Mouse (Mus musculus): ENCODE measurements around the gene Zbtb45. TPM values are rescaled to one million over a fixed set of nuclear protein-coding genes. Genes with fewer than 3 reads are reported as not detected.
A peak's percentile ranks its signal among the peaks of the same experiment; 100 is the strongest.

The Zbtb45 gene
- 6.7 and 7.7 TPM in 2 replicates for polyA plus RNA-seq (2012)

DNA sequence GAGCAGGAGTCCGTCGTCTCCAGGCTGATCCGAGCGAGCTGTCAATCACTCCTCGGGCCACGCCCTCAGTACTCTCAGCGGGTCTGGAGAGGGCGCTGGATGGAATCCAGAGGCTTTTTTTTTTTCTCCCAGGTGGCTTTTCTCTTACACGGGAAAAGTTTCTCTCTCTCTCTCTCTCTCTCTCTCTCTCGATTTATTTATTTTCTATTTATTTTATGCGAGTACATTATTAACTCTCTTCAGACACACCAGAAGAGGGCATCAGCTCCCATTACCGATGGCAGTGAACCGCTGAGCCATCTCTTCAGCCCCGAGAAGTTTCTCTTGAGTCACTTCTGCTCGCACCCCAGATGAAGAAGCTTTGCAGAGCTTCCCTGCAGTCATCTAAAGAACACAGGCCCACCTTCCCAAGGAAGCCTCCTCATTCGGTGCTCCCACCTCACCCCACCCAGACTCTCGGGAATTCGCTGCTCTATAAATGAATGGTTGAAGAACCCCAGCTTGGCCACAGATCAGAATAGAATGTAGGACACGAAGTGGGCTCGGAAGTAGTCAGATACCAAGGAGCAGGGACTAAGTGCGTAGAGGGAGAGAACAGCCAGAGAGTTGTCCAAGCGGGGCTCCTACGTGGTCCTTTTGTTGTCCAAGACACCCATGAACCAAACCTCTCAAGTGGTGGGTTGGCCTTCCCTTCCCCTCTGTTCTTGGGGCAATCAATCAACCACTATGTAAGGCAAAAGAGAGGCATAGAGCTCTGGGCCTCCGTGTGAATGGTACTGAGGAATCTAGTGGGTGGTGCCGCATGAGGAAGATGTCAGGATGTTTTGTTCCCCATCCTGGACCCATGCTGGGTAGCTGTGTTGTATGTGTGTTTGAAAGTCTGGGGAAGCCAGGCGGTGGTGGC, at the start of gene Zbtb45:
Zbtb45 (minus strand) TSS at position 30 of the 904 bp plus-strand sequence.
- Histone ChIP-seq H3K36me3 (ENCODE audit: control insufficient read depth) (peaks cover 31% of the 10 kb centered on the region), H3K27me3 (ENCODE audit: control insufficient read depth) (no peaks in the 10 kb centered on the region), H3K4me1 (ENCODE audit: control insufficient read depth) (peaks cover 44% of the 10 kb centered on the region), H3K9me3 (ENCODE audit: control insufficient read depth, low read length) (peaks cover 13% of the 10 kb centered on the region), H3K4me3 (replicated peaks) (peak within 1 kb of the TSS; percentile 93)
- TF ChIP-seq TAL1 (IDR thresholded peaks at IDR 0.05; ENCODE audit: low read length) (no peak), GATA1 (IDR thresholded peaks at IDR 0.05; ENCODE audit: low read length) (no peak)

DNA sequence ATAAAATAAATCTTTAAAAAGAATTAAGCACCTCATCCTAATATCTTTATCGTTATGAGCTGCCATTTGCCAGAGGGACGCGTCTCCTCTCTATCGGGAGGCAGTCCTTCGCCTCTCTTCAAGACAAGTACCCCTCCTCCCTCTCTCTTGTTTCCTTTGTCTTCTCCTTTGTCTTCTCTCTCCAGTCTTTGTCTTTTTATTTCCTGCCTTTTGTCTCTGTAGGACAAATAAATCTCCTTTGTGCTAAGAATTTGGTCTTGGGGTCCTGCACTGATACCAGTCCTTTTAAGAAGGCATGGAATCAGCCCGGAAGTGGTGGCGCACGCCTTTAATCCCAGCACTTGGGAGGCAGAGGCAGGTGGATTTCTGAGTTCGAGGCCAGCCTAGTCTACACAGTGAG, 49.7 kb upstream of the Zbtb45 start:
- Histone ChIP-seq H3K36me3 (ENCODE audit: control insufficient read depth) (no peaks in the 10 kb centered on the region), H3K4me1 (ENCODE audit: control insufficient read depth) (peaks cover 6% of the 10 kb centered on the region), H3K9me3 (ENCODE audit: control insufficient read depth, low read length) (peaks cover 2% of the 10 kb centered on the region; the same call in 1 of the 2 replicates), H3K27me3 (ENCODE audit: control insufficient read depth) (peaks cover 3% of the 10 kb centered on the region; the same call in 1 of the 2 replicates), H3K4me3 (replicated peaks) (no peak overlapping the region)
- TF ChIP-seq GATA1 (IDR thresholded peaks at IDR 0.05; ENCODE audit: low read length) (no peak), TAL1 (IDR thresholded peaks at IDR 0.05; ENCODE audit: low read length) (no peak)

- Histone ChIP-seq H3K36me3 (ENCODE audit: control insufficient read depth) (no peaks in the 10 kb centered on the region), H3K4me3 (replicated peaks) (no peak overlapping the region)
- TF ChIP-seq TAL1 (IDR thresholded peaks at IDR 0.05; ENCODE audit: low read length) (no peak), GATA1 (IDR thresholded peaks at IDR 0.05; ENCODE audit: low read length) (no peak)
Observed at GRCm38 (mm10) chr7:13056913-13057700, 47.3 kb upstream of the Zbtb45 start.

DNA sequence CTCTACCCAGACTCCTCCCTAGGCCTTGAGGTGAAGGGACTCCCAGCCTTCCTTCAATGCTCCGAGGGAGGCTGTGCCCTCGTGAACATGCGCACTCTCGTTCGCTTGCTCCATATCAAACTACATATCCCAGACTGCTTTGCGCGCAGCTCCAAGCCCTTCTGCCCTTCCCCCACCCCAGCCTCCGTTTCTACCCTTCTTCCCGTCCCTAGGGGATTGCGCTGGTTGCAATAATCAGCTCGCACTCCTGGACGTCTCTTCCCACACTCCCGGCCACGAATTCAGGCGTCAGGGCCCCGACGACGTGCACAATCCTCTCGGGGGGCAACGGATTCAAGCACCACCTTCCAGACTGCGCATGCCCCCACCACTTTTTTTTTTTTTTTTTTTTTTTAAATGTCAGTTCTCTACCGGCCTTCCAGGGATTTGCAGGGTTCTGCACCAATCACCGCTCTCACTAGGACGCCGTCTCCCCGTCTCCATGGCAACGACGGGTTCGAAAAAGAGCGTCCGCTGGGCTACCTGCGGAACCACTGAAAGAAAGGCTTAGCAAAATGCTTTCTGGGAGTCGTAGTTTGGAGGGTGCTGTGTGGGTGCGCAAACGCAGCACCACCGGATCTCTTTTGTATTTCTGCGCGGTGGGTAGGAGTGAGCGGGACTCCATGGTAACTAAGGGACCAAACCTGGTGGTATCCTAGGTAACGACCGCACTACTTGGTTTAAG, 44.6 kb upstream of the Zbtb45 start, which contains the start of gene Mzf1:
Mzf1 (minus strand) TSS at position 478 of the 724 bp plus-strand sequence.
- no peak for TF ChIP-seq GATA1 (IDR thresholded peaks at IDR 0.05; ENCODE audit: low read length)
- no peak for TF ChIP-seq TAL1 (IDR thresholded peaks at IDR 0.05; ENCODE audit: low read length)

More at GRCm38 (mm10) chr7:13056913-13057700, 47.3 kb upstream of the Zbtb45 start:
- no peaks in the 10 kb centered on the region for H3K9me3 ChIP-seq (ENCODE audit: control insufficient read depth, low read length)
- peaks cover 3% of the 10 kb centered on the region; the same call in 1 of the 2 replicates for H3K27me3 ChIP-seq (ENCODE audit: control insufficient read depth)
- H3K4me1 ChIP-seq (ENCODE audit: control insufficient read depth) = peaks cover 18% of the 10 kb centered on the region

GRCm38 (mm10) chr7:13053961-13054286, 44.1 kb upstream of the Zbtb45 start:
- no peak for TF ChIP-seq GATA1 (IDR thresholded peaks at IDR 0.05; ENCODE audit: low read length)
- no peak for TF ChIP-seq TAL1 (IDR thresholded peaks at IDR 0.05; ENCODE audit: low read length)
- Histone ChIP-seq H3K27me3 (ENCODE audit: control insufficient read depth) (peaks cover 3% of the 10 kb centered on the region), H3K4me1 (ENCODE audit: control insufficient read depth) (peaks cover 18% of the 10 kb centered on the region), H3K4me3 (replicated peaks) (peak overlapping the region; percentile 85), H3K36me3 (ENCODE audit: control insufficient read depth) (no peaks in the 10 kb centered on the region), H3K9me3 (ENCODE audit: control insufficient read depth, low read length) (no peaks in the 10 kb centered on the region)

More for the DNA sequence above, 44.6 kb upstream of the Zbtb45 start, which contains the start of gene Mzf1:
- peaks cover 3% of the 10 kb centered on the region; the same call in 1 of the 2 replicates for H3K27me3 ChIP-seq (ENCODE audit: control insufficient read depth)
- no peaks in the 10 kb centered on the region for H3K36me3 ChIP-seq (ENCODE audit: control insufficient read depth)
- H3K9me3 ChIP-seq (ENCODE audit: control insufficient read depth, low read length) = no peaks in the 10 kb centered on the region
- peak within 1 kb of the TSS; percentile 85 for H3K4me3 ChIP-seq (replicated peaks)
- peaks cover 18% of the 10 kb centered on the region for H3K4me1 ChIP-seq (ENCODE audit: control insufficient read depth)

DNA sequence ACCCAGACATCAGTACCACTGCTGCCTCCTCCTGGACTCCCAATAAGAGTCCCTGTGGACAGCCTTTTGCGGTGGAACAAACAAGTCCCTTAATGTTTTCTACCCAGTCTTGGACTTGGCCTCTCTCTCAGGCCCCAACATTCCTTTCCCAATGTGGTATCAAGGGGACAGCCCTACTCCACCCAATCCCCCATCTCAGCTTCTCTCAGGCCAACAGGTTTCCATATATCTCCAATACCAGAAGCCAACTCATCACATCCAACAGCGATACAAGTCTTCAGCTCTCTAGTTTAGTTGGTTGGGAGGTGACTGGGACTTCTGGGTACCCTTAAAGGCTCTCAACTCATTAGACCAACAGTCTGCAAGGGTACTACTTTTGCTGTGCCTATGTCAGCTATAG, 43.7 kb upstream of the Zbtb45 start:
- H3K9me3 ChIP-seq (ENCODE audit: control insufficient read depth, low read length) = no peaks in the 10 kb centered on the region
- peaks cover 18% of the 10 kb centered on the region for H3K4me1 ChIP-seq (ENCODE audit: control insufficient read depth)
- no peaks in the 10 kb centered on the region for H3K36me3 ChIP-seq (ENCODE audit: control insufficient read depth)
- peak overlapping the region; percentile 85 for H3K4me3 ChIP-seq (replicated peaks)
- TF ChIP-seq GATA1 (IDR thresholded peaks at IDR 0.05; ENCODE audit: low read length) = no peak
- H3K27me3 ChIP-seq (ENCODE audit: control insufficient read depth) = peaks cover 4% of the 10 kb centered on the region

DNA sequence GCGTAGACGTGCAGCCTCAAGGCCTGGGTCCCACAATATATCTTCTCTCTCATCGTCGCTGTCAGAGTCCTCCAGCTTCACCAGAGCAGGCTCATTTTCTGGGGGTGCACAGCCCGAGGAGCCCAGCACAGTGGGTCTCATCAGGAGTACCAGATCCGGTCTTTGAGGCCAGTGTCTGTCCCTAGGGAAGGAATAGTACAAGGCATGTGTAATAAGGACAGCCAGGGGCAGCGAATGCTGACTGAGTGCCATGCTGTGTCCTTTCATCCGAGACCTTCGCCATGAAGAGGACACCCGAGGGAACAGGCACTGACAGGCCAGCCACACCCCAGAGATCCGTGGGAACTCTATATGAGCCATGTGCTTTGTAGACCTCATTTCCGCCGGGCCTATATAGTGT, 43.2 kb upstream of the Zbtb45 start:
- H3K9me3 ChIP-seq (ENCODE audit: control insufficient read depth, low read length) = no peaks in the 10 kb centered on the region
- no peaks in the 10 kb centered on the region for H3K36me3 ChIP-seq (ENCODE audit: control insufficient read depth)
- H3K27me3 ChIP-seq (ENCODE audit: control insufficient read depth) = peaks cover 4% of the 10 kb centered on the region
- TF ChIP-seq GATA1 (IDR thresholded peaks at IDR 0.05; ENCODE audit: low read length) = no peak
- no peak for TF ChIP-seq TAL1 (IDR thresholded peaks at IDR 0.05; ENCODE audit: low read length)
- no peak overlapping the region for H3K4me3 ChIP-seq (replicated peaks)
- H3K4me1 ChIP-seq (ENCODE audit: control insufficient read depth) = peaks cover 18% of the 10 kb centered on the region

- Histone ChIP-seq H3K36me3 (ENCODE audit: control insufficient read depth) (no peaks in the 10 kb centered on the region; the same call in 1 of the 2 replicates), H3K9me3 (ENCODE audit: control insufficient read depth, low read length) (peaks cover 20% of the 10 kb centered on the region), H3K4me1 (ENCODE audit: control insufficient read depth) (peaks cover 17% of the 10 kb centered on the region), H3K27me3 (ENCODE audit: control insufficient read depth) (peaks cover 50% of the 10 kb centered on the region), H3K4me3 (replicated peaks) (no peak overlapping the region)
- TF ChIP-seq TAL1 (IDR thresholded peaks at IDR 0.05; ENCODE audit: low read length) = no peak
- TF ChIP-seq GATA1 (IDR thresholded peaks at IDR 0.05; ENCODE audit: low read length) = no peak
Observed at GRCm38 (mm10) chr7:13046084-13046483, 36.2 kb upstream of the Zbtb45 start.
